Mouse (Mus musculus) T-cell, adult 2 months (primary cell): Measurements from ENCODE around the gene Mbnl2.

ENCODE experiments used
- DNase-seq: peaks from one replicate; pipeline ENCODE4 v3.0.0; 2022; ENCODE audit warnings: low spot score

The Mbnl2 gene

DNA sequence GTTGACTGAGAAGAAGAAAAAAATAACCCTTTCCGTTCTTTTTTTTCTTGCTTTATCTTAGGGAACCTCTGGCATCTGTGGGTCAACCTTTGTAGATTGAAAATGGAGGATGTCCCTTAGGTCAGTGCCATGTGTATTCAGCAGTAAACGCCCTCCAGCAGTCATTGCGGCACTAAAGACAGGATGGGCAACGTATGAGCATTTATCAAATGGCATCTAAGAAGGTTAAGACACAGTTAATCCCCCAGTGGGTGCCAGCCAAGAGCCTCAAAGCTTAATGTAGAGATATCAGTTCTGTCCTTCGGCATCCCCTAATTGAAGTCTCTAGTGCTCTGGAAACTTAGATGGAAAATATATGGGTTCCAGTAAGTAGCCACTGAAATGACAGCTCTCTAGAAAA is 723 bp upstream of the Mbnl2 start:
- no peak for DNase-seq

- no peak for DNase-seq
These were observed 1.0 kb downstream of the Mbnl2 start for GRCm38 (mm10) chr14:120276343-120277080.

DNA sequence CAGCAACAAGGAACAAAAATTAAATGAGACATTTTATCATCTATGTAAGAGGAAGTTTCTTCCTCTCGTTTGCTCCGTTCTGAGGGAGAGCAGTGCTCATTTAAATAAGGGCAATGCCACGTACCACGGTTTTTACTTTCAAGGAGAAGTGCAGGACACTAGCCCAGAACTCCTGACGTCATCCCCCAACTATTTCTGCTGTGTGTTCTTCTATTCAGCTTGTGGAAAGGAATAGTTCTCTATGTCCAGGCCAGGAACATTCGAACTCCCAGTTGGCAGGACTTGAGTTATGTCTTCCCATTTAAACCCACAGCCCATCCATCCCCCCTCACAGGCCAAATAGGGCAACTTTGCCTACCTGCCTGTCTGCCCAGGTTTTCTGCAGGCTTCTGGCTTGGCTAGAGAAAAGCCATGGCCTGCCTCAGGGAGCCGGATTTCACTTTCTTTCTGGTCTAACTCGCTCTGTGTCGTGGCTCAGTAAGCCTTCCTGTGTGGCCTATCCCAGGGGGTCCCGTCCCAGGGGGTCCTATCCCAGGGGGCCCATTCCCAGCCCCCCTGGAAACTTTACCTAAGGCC is 1.7 kb downstream of the Mbnl2 start:
- DNase-seq = no peak

DNA sequence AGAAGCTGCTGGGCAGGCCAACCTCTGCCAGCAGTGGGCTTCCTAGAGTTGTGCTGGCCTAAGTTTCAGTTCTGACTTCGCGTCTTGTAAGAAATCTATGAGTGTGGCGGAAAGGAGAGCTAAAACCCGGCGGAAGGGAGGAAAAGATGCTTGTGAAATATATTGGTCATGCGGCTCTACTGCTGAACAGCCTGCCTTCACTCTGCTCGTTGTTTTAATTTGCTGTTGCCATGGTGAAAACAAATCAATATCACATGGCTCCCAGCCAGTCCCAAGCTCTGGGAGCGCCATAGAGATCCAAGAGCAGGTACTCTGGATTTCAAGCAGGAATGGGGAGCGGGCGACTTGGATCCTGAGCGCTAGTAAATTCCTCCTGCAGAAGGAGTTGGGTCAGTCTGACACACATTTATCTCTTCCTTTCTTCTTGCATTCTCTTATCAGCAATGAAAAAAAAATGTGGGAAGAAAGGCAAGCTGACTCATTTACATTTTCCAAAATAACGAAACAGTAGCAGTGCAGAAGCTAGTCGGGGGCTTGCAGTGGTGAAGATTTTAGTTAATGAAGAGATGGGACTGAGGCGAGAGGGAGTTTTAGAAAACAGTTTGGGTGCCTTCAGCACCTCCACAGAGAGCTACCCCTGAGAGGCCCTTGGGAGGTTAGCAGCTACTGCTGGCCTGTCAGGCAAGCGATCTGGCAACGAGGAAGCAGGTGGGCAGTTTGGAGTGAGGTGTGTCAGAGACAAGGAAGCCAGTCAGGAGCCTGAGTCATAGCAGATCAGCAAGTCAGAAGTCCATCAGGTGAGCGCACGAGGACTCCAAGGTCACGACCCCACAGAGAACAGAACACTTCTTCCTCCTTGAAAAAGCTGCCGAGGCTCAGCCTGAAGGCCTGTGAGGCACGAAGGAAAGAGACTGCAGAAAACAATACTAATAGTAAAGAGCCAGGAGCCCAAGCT is 3.1 kb downstream of the Mbnl2 start:
- DNase-seq = peak; percentile 15

DNA sequence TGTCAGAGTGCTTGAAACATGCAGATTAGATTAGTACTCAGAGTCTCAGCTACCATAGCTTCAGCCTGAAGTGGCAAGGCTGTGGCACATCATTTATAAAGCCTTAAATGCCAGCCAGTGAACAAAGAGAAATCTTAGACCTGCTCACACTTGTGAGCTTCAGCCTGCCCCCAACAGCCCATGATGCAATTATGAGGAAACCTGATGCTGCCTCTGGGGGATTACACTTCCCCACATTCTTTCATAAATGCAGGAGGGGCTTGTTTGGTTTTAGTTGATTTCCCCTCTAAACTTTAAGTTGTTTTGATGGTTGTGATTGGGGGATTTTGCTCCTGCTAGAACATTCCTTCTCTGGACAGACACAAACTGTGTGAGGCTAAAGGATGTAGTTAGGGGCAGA is 4.7 kb downstream of the Mbnl2 start:
- no peak for DNase-seq

GRCm38 (mm10) chr14:120283787-120284186 is 8.3 kb downstream of the Mbnl2 start:
- no peak for DNase-seq

GRCm38 (mm10) chr14:120284504-120284903 is 9.0 kb downstream of the Mbnl2 start:
- DNase-seq = no peak

GRCm38 (mm10) chr14:120287121-120287986 is 11.9 kb downstream of the Mbnl2 start:
- no peak for DNase-seq

GRCm38 (mm10) chr14:120287987-120288275 is 12.5 kb downstream of the Mbnl2 start:
- DNase-seq = no peak

DNA sequence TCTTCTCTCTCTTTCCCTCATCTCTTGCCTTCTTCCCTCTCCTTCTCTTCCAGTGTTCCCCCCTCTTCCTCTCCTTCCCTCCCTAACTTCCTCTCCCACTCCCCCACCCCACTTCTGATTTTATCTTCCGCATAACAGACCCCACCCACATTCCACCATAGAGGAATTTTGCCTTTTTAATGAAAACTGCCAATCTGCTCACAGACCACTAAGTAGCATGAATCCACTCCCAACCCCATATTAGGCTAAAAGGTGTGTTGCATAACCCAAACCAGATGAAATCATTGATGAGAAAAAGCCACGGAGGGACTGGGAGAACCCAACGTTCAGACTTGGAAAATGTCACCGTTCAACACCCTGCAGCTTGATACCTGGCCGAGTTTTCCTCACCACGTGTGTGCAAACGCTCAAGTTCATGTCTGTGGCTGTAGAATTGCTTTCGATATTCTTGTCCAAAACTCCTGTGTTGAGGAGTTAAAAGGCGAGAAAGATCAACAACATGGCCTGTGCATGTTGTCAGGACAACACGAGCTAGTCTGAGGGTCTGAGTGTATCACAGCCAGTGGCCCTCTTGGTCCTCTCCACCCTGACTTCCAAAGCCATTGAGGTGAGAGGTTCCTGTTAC is 13.0 kb downstream of the Mbnl2 start:
- no peak for DNase-seq

DNA sequence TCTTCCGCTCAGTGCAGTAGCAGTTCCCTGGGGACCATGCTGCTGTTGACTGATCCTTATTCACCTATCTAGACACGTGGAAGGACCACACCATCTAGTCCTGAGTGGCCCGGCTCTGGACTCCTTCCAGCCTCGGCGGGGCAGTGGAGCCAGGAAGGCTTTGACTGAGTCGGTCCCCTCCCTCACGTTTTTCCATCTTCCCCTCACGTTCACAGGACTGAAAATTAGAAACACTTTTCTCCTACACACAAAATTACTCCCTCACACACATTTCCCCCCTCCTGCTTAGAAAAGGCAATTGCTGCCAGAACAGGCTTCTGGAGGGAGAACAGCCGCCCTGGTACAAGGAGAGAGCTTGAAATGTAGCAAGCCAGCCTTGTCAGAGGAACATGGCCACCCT is 13.6 kb downstream of the Mbnl2 start:
- DNase-seq = no peak

DNA sequence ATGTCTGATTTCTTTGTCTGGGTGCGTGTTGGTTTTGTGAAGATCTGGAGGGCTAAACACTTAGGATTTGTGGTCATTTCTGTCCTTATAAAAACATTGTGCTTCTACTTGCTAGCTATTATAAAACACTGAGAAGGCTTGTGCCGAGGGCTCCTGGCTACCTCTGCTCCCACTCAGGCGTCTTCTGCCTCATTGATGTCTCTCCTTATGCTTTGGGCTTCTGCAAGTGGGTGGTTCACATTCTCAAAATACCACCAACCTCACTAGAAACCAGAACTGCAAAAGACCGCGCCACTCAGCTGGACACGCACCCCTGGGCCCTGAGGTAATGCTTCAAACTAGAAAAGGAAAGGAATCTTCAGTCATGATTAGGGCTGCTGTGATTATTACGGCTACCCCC is 14.1 kb downstream of the Mbnl2 start:
- DNase-seq = no peak

GRCm38 (mm10) chr14:120291226-120291757 is 15.8 kb downstream of the Mbnl2 start:
- DNase-seq = no peak

- DNase-seq = no peak
These were observed 16.7 kb downstream of the Mbnl2 start for GRCm38 (mm10) chr14:120292133-120292532.

DNA sequence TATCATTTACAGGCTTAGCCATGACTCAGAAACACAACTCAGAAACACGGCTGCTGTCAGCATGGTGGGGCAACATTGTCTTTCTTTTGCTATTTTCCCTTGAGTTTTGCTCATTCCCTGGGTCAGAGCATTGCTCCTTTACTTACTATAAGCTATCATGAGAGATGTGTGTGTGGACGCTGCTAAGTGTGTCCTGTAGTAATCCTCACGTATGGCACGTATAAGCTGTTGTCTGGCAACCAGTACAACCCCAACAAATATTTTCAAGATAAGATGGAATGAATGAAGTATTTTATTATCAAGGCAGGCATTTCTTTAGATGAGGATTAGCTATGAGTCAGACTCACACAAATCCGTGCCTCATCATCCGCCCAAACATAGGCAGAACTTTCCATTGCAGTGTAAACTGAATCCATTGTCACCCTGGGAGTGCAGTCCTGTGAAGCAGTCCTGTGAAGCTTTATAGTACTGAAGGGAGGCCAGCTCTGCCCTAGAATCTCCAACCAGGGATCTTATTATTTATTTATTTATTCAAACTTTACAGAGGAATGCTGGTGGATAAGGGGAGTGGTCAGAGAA is 17.2 kb downstream of the Mbnl2 start:
- no peak for DNase-seq

- no peak for DNase-seq
These were observed 19.0 kb downstream of the Mbnl2 start for GRCm38 (mm10) chr14:120294480-120294879.

GRCm38 (mm10) chr14:120295355-120296220 is 20.1 kb downstream of the Mbnl2 start:
- DNase-seq = no peak

- DNase-seq = no peak
These were observed 20.9 kb downstream of the Mbnl2 start for GRCm38 (mm10) chr14:120296231-120297006.

GRCm38 (mm10) chr14:120297137-120297749 is 21.8 kb downstream of the Mbnl2 start:
- no peak for DNase-seq
